Mouse (Mus musculus) brain, adult 2 months (tissue): Measurements from ENCODE around the gene Nrip1.
"Not testable (repeated sequence)": the region's sequence is repeated elsewhere in the genome, so short reads cannot be mapped to it uniquely, and the experiment has no call there.

Experiments
- DNase-seq: peaks from one replicate; pipeline ENCODE4 v3.0.0; 2011; ENCODE audit warnings: low read depth, low spot score

The Nrip1 gene

DNA sequence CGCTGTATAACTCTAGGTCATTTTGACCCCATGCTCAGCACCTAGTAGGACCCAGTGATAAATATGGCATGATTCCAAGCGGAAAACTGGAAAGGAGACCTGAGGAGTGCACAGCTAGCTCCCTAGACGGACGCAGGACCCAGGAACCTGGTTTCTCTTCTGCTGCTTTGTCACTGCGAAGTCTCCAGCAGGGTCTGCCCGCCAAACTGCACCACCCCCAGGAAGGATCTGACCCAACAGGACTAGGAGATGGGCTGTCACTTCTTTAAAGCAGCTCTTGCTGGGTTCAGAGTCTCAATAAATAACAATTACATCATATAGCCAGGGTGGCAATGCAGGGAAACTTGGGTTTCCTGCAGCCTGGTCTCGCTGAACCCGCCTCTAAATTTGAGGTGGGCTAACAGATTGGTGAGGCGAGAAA lies at the start of gene Nrip1:
Gene Nrip1, minus strand, starts transcription at position 157 of the 421 bp plus-strand sequence.
- peak; percentile 82 for DNase-seq

- no peak for DNase-seq
Measured at GRCm38 (mm10) chr16:76422531-76422930, 48.9 kb upstream of the Nrip1 start.

- DNase-seq = peak; percentile 11
Measured at GRCm38 (mm10) chr16:76419849-76420248, 46.2 kb upstream of the Nrip1 start.

- no peak for DNase-seq
Measured at GRCm38 (mm10) chr16:76416477-76416876, 42.9 kb upstream of the Nrip1 start.

DNA sequence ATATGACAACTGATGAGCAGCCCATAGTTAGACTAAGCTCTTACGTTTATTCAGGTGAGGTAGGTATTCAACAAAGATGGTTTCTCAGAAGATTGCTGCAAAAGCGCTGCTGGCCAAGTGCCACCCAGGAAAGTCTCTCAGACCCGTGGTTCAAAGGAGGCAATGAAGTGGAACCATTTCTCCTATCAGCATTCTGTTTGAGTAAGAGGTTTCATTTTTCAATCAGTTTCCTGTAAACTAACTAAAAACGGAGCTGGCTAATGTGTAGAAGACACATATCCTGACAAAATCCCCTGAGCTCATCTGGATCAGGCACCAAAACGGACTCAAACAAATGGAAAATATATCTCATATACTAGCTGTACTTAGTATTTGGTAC lies 42.4 kb upstream of the Nrip1 start:
- no peak for DNase-seq

- no peak for DNase-seq
Measured at GRCm38 (mm10) chr16:76415407-76416059, 41.9 kb upstream of the Nrip1 start.

DNA sequence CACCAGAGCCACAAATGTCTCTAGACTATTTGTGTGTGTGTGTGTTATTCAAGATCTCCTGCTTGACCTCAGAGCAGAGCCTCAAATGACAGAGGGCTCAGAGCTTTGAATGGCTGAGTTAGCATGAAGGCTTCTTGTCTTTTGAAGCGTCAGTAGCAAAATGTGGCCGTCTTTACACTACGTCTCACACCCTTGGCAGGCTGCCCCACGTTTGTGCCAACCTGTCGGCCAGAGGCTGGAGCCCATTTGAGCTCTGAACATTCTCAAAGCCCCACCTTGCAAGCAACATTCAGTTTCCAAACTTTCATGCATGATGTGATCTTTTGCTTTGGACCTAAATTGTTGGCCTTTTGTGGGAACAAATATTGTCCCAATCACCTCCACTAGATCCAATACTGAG lies 40.9 kb upstream of the Nrip1 start:
- no peak for DNase-seq

DNA sequence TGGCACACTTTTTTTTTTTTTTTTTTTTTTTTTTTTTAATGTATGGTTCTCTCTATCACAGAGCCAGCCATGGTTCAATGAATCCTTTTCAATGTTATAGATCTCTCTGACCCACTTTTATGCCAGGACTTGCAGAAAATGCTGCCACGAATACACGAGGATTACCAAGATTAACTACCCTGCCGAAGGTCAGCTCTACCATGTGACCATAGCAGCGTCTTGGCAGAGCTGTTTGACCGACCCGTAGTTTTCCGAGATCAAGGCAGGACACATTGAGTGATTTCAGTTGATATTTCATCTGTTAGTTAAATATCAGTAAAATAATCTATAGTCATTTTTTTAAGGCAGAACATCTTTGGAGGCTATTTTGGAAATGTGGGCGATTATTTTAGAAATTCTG lies 40.0 kb upstream of the Nrip1 start:
- no peak for DNase-seq

GRCm38 (mm10) chr16:76409355-76409722 lies 35.7 kb upstream of the Nrip1 start:
- peak; percentile 30 for DNase-seq

DNA sequence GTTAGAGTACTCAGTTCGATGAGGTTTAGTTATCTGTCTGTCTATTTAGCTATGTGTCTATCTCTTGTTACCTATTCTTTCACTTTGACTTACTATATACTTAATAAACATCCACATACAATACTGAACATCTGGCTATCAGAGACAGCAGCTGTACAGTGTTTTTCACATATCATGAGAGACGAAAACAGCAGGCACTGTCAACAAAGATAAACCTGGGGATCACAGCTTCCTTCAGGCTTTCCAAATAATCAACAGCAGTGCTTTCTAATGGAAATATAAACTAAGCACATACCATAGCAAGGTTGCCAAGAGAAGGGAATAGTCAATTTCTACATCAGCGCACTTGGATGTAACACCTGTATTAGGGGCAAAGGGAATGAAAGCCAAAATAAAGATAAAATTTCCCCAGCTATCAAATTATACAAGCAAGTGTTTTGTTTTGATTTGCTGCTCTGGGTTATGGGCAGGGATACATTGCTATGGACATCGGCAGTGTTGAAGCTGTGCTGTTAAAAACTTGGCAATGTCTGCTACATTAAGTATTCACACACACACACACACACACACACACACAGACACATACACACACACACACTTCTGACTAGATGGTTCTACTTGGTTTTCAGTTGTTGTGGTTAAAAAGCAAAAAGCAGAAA lies 35.2 kb upstream of the Nrip1 start:
- DNase-seq = no peak

- DNase-seq = no peak
Measured at GRCm38 (mm10) chr16:76408241-76408640, 34.6 kb upstream of the Nrip1 start.

GRCm38 (mm10) chr16:76407321-76407920 lies 33.8 kb upstream of the Nrip1 start:
- no peak for DNase-seq

GRCm38 (mm10) chr16:76406897-76407296 lies 33.3 kb upstream of the Nrip1 start:
- peak; percentile 48 for DNase-seq

GRCm38 (mm10) chr16:76406319-76406718 lies 32.7 kb upstream of the Nrip1 start:
- peak; percentile 16 for DNase-seq

- not testable (repeated sequence) for DNase-seq
Measured at GRCm38 (mm10) chr16:76403305-76403704, 29.7 kb upstream of the Nrip1 start.

GRCm38 (mm10) chr16:76396512-76396911 lies 22.9 kb upstream of the Nrip1 start:
- no peak for DNase-seq

- no peak for DNase-seq
Measured at GRCm38 (mm10) chr16:76393267-76393666, 19.6 kb upstream of the Nrip1 start.

DNA sequence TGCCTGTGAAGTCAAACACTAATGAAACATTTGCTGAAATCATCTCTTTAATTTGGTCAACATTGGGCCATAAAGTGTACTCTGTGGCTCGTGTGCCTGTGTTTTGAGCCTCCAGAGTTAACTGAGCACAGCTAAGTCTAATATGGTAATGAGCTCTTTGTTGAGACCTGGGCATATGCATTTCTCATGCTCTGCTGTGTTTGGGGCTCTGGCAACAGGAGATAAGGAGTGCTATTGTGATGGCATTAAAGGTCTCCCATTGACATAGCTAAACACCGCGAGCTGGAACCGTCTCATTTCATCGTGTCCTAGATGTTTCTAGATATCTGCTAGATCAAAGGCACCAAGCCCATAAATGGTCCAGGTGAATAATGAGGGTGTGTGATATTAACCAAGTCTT lies 12.9 kb upstream of the Nrip1 start:
- no peak for DNase-seq

- no peak for DNase-seq
Measured at GRCm38 (mm10) chr16:76386071-76386470, 12.4 kb upstream of the Nrip1 start.

DNA sequence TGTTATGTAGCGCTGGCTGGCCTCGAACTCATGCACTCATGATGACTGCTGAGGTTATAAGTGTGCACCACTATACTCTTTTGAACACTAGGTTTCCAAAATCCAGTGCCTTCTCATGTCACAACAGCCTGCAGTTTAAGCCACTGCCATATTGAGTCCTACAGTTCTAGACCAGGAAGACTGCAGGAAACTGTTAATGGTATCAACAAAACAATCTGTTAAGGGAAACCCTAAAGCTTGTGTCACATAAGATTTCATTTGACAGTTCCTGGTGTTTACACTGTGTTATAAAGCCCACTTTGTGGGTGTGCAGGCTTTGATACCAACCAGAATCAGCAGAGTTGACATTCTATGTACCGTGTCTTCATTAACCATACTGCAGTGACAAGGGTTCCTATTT lies 3.6 kb upstream of the Nrip1 start:
- no peak for DNase-seq

GRCm38 (mm10) chr16:76376661-76377060 lies 3.0 kb upstream of the Nrip1 start:
- DNase-seq = no peak

DNA sequence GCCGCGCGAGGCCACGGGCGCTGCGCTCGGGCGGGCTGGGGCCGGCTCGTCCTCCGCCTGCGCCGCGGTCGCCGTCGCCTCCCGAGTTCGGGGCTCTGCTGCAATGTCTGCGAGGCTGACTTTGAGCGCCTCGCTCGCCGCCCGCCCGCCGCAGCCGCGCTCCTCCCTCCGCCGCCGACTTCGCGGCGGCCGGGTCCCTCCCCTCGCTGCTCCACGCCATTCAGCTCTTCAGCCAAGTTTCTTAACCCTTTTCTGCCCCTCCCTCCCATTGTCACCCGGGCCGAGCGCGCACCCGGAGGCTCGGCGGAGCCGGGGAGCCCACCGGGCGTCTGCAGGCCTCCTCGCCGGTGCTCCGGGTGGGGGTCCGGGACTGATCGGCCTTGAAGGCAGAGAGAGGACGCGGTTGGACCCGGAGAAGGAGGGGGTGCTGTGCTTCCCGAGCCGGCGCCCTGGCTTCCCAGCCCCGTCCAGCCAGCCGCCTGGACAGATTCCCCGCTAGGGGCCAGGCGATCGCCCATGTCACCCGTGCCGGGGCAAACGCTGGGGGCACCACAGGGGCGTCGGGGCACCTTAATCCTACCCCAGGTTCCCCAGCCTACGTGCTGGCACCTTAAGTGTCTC lies 576 bp downstream of the Nrip1 start:
- DNase-seq = peak; percentile 95
